Mouse (Mus musculus) myocyte (in vitro differentiated cells): ENCODE results near the gene Cdc27. TPM values are rescaled to one million over a fixed set of nuclear protein-coding genes. Genes with fewer than 3 reads are reported as not detected.

Experiments used
- H3K27me3 ChIP-seq: one replicate; pipeline ENCODE4 v1.6.1; 2011; ENCODE audit not compliant: control insufficient read depth, insufficient read depth, insufficient read length
- H3K36me3 ChIP-seq: one replicate; pipeline ENCODE4 v1.6.1; 2011; ENCODE audit not compliant: control insufficient read depth, insufficient read depth
- H3K4me2 ChIP-seq: one replicate; pipeline ENCODE4 v1.6.1; 2011; ENCODE audit warnings: low read depth, control low read depth
- H3K4me3 ChIP-seq: one replicate; pipeline ENCODE4 v1.5.1; 2011; ENCODE audit warnings: mild to moderate bottlenecking, control low read depth, moderate library complexity
- H3K79me2 ChIP-seq: one replicate; pipeline ENCODE4 v1.6.1; 2011; ENCODE audit not compliant: control insufficient read depth, insufficient read depth
- H3ac ChIP-seq: one replicate; pipeline ENCODE4 v1.6.1; 2011; ENCODE audit not compliant: control insufficient read depth, insufficient read length
- CEBPB ChIP-seq: IDR thresholded peaks from 2 replicates; pipeline ENCODE4 v1.6.1; 2011; ENCODE audit warnings: mild to moderate bottlenecking, moderate library complexity; ENCODE audit not compliant: poor library complexity, insufficient read depth, severe bottlenecking
- E2F4 ChIP-seq: IDR thresholded peaks from one replicate; pipeline ENCODE4 v1.6.1; 2011; ENCODE audit warnings: mild to moderate bottlenecking, control low read depth, moderate library complexity; ENCODE audit not compliant: insufficient read depth
- MAX ChIP-seq: IDR thresholded peaks from one replicate; pipeline ENCODE4 v1.6.1; 2011; ENCODE audit warnings: low read depth, mild to moderate bottlenecking, control low read depth
- MYOD1 ChIP-seq, 3 experiments: IDR thresholded peaks; one replicate each; pipeline ENCODE4 v1.6.1; 2011; ENCODE audit warnings: control low read depth in 2 of 3, low read depth in 2 of 3, mild to moderate bottlenecking in 2 of 3, moderate library complexity in 1 of 3; ENCODE audit not compliant: insufficient read length in 2 of 3, control insufficient read depth in 1 of 3
- MYOG ChIP-seq, 3 experiments: IDR thresholded peaks; one replicate each; pipeline ENCODE4 v1.6.1; 2011; ENCODE audit warnings: control low read depth in 2 of 3, low read depth in 2 of 3, mild to moderate bottlenecking in 2 of 3; ENCODE audit not compliant: insufficient read length in 2 of 3, control insufficient read depth in 1 of 3, insufficient read depth in 1 of 3
- POLR2A ChIP-seq: IDR thresholded peaks from one replicate; pipeline ENCODE4 v1.6.1; 2011; ENCODE audit warnings: low read depth, mild to moderate bottlenecking, control low read depth, moderate library complexity; ENCODE audit not compliant: insufficient read length
- POLR2AphosphoS2 ChIP-seq: IDR thresholded peaks from one replicate; pipeline ENCODE4 v1.6.1; 2011; ENCODE audit warnings: low read depth, control low read depth; ENCODE audit not compliant: insufficient read length
- REST ChIP-seq: IDR thresholded peaks from one replicate; pipeline ENCODE4 v1.6.1; 2011; ENCODE audit warnings: mild to moderate bottlenecking, control low read depth, moderate library complexity; ENCODE audit not compliant: insufficient read depth, insufficient read length
- SRF ChIP-seq: IDR thresholded peaks from one replicate; pipeline ENCODE4 v1.6.1; 2011; ENCODE audit warnings: low read depth; ENCODE audit not compliant: control insufficient read depth, insufficient read length
- TCF12 ChIP-seq: IDR thresholded peaks from one replicate; pipeline ENCODE4 v1.6.1; 2011; ENCODE audit warnings: mild to moderate bottlenecking, control low read depth; ENCODE audit not compliant: poor library complexity, insufficient read depth, severe bottlenecking
- TCF3 ChIP-seq: IDR thresholded peaks from one replicate; pipeline ENCODE4 v1.6.1; 2011; ENCODE audit warnings: low read depth, control low read depth; ENCODE audit not compliant: insufficient read length
- USF1 ChIP-seq: IDR thresholded peaks from one replicate; pipeline ENCODE4 v1.6.1; 2011; ENCODE audit warnings: low read depth, mild to moderate bottlenecking, control low read depth, moderate library complexity
- polyA plus RNA-seq: library from polyadenylated mRNA; unstranded; fragments of >200 nt; fragmentation: generic; extraction: Trizol; gene quantifications from one replicate; pipeline ENCODE4 v1.2.1, GENCODE M21; 2012; ENCODE audit warnings: missing spikeins

The Cdc27 gene
- polyA plus RNA-seq, 1 experiment: 9.2 TPM

GRCm38 (mm10) chr11:104560971-104561370 is 10.6 kb upstream of the Cdc27 start:
- Histone ChIP-seq H3K4me3 (no peak overlapping the region), H3K4me2 (peak overlapping the region; percentile 65), H3ac (no peak overlapping the region), H3K27me3 (no peaks in the 10 kb centered on the region), H3K36me3 (no peaks in the 10 kb centered on the region), H3K79me2 (no peaks in the 10 kb centered on the region)
- TF ChIP-seq E2F4: no peak
- TF ChIP-seq SRF: no peak
- TF ChIP-seq CEBPB: no peak
- no peak for TF ChIP-seq TCF3
- no peak for TF ChIP-seq REST
- TF ChIP-seq MYOD1 (IDR thresholded peaks at IDR 0.05; ENCODE audit: control insufficient read depth in 1 of 3, insufficient read length in 2 of 3, low read depth in 2 of 3): peak; percentile 75 to 87 (median 85)
- no peak for TF ChIP-seq USF1
- TF ChIP-seq POLR2A: no peak
- peak in 2 of 3 experiments; percentile 71 to 88 for TF ChIP-seq MYOG (IDR thresholded peaks at IDR 0.05; ENCODE audit: control insufficient read depth in 1 of 3, insufficient read depth in 1 of 3, insufficient read length in 2 of 3, low read depth in 2 of 3)
- TF ChIP-seq MAX: no peak
- TF ChIP-seq POLR2AphosphoS2: no peak
- TF ChIP-seq TCF12: peak; percentile 76

GRCm38 (mm10) chr11:104558651-104559403 is 8.4 kb upstream of the Cdc27 start:
- Histone ChIP-seq H3K36me3 (no peaks in the 10 kb centered on the region), H3K4me3 (no peak overlapping the region), H3ac (no peak overlapping the region), H3K79me2 (no peaks in the 10 kb centered on the region), H3K27me3 (no peaks in the 10 kb centered on the region), H3K4me2 (peak overlapping the region; percentile 48)
- no peak for TF ChIP-seq POLR2A
- TF ChIP-seq MAX: no peak
- no peak for TF ChIP-seq MYOD1 (IDR thresholded peaks at IDR 0.05; ENCODE audit: control insufficient read depth in 1 of 3, insufficient read length in 2 of 3, low read depth in 2 of 3)
- no peak for TF ChIP-seq SRF
- TF ChIP-seq USF1: no peak
- TF ChIP-seq TCF12: no peak
- TF ChIP-seq MYOG (IDR thresholded peaks at IDR 0.05; ENCODE audit: control insufficient read depth in 1 of 3, insufficient read depth in 1 of 3, insufficient read length in 2 of 3, low read depth in 2 of 3): no peak
- no peak for TF ChIP-seq POLR2AphosphoS2
- no peak for TF ChIP-seq TCF3
- no peak for TF ChIP-seq CEBPB
- no peak for TF ChIP-seq REST
- no peak for TF ChIP-seq E2F4

GRCm38 (mm10) chr11:104558065-104558464 is 7.6 kb upstream of the Cdc27 start:
- Histone ChIP-seq H3K79me2 (no peaks in the 10 kb centered on the region), H3K4me2 (peak overlapping the region; percentile 48), H3K27me3 (no peaks in the 10 kb centered on the region), H3ac (no peak overlapping the region), H3K4me3 (no peak overlapping the region), H3K36me3 (no peaks in the 10 kb centered on the region)
- TF ChIP-seq E2F4 (no peak), TCF3 (no peak), CEBPB (no peak), MYOD1 (IDR thresholded peaks at IDR 0.05; ENCODE audit: control insufficient read depth in 1 of 3, insufficient read length in 2 of 3, low read depth in 2 of 3) (no peak), POLR2A (no peak), TCF12 (no peak), USF1 (no peak), MAX (no peak), REST (no peak), SRF (no peak), POLR2AphosphoS2 (no peak), MYOG (IDR thresholded peaks at IDR 0.05; ENCODE audit: control insufficient read depth in 1 of 3, insufficient read depth in 1 of 3, insufficient read length in 2 of 3, low read depth in 2 of 3) (no peak)

GRCm38 (mm10) chr11:104549438-104550405 is 698 bp downstream of the Cdc27 start:
- H3K36me3 ChIP-seq: peaks cover 7% of the 10 kb centered on the region
- peaks cover 55% of the 10 kb centered on the region for H3K79me2 ChIP-seq
- TF ChIP-seq TCF3 (no peak), CEBPB (no peak), TCF12 (no peak), REST (no peak), USF1 (no peak), POLR2A (no peak), MYOD1 (IDR thresholded peaks at IDR 0.05; ENCODE audit: control insufficient read depth in 1 of 3, insufficient read length in 2 of 3, low read depth in 2 of 3) (no peak), MAX (no peak), MYOG (IDR thresholded peaks at IDR 0.05; ENCODE audit: control insufficient read depth in 1 of 3, insufficient read depth in 1 of 3, insufficient read length in 2 of 3, low read depth in 2 of 3) (no peak), POLR2AphosphoS2 (no peak), SRF (no peak), E2F4 (no peak)
- peak overlapping the region; percentile 67 for H3ac ChIP-seq
- H3K4me2 ChIP-seq: peak overlapping the region; percentile 75
- H3K4me3 ChIP-seq: peak overlapping the region; percentile 97
- no peaks in the 10 kb centered on the region for H3K27me3 ChIP-seq
